Mouse (Mus musculus) stomach, embryonic 14.5 days (tissue): ENCODE results near the gene Fgf22. TPM values are rescaled to one million over a fixed set of nuclear protein-coding genes. Genes with fewer than 3 reads are reported as not detected.

Experiments
- ATAC-seq: fragments of 200-750 bp; cut with Nextera tagmentation; 2 replicates; pipeline ENCODE4 v1.8.0; 2017; ENCODE audit warnings: low read depth, moderate TSS enrichment; ENCODE audit not compliant: insufficient number of reproducible peaks, insufficient read depth, low FRiP score
- H3K27ac ChIP-seq: fragments of 300-500 bp; sonication (generic); 2 replicates; pipeline ENCODE4 v1.5.1; 2014; ENCODE audit warnings: mild to moderate bottlenecking, low read length, moderate library complexity, mixed read lengths
- H3K27me3 ChIP-seq: fragments of 300-500 bp; sonication (generic); 2 replicates; pipeline ENCODE4 v1.6.1; 2014; ENCODE audit warnings: low read length, control low read depth, mixed read lengths; ENCODE audit not compliant: control insufficient read depth, insufficient read depth
- H3K36me3 ChIP-seq: fragments of 300-500 bp; sonication (generic); 2 replicates; pipeline ENCODE4 v1.6.1; 2014; ENCODE audit warnings: mild to moderate bottlenecking, control low read depth, low read length, moderate library complexity, mixed read lengths; ENCODE audit not compliant: control insufficient read depth, insufficient read depth
- H3K4me1 ChIP-seq: fragments of 300-500 bp; sonication (generic); 2 replicates; pipeline ENCODE4 v1.6.1; 2014; ENCODE audit warnings: low read length, control low read depth, mixed read lengths; ENCODE audit not compliant: control insufficient read depth, insufficient read depth
- H3K4me2 ChIP-seq: fragments of 300-500 bp; sonication (generic); replicated peaks from 2 replicates; pipeline ENCODE4 v1.6.1; 2014; ENCODE audit warnings: low read depth, low read length, control low read depth
- H3K4me3 ChIP-seq: fragments of 300-500 bp; sonication (generic); 2 replicates; pipeline ENCODE4 v1.5.1; 2014; ENCODE audit warnings: low read depth, low read length, control low read depth
- H3K9ac ChIP-seq: fragments of 300-500 bp; sonication (generic); replicated peaks from 2 replicates; pipeline ENCODE4 v1.6.1; 2014; ENCODE audit warnings: low read depth, mild to moderate bottlenecking, control low read depth, low read length, moderate library complexity, mixed read lengths
- H3K9me3 ChIP-seq: fragments of 300-500 bp; sonication (generic); 2 replicates; pipeline ENCODE4 v1.6.1; 2016; ENCODE audit warnings: low read depth, low read length, control low read depth; ENCODE audit not compliant: control insufficient read depth
- WGBS: fragments of 180-500 bp; shearing (Covaris S2); extraction: QIAGEN DNeasy Blood & Tissue Kit; methylation state at CpG from one replicate; pipeline ENCODE4 v1.1.7; 2014; 5-methylcytosine and 5-hydroxymethylcytosine counted together
- polyA plus RNA-seq: library from polyadenylated mRNA; unstranded; fragments of >200 nt; fragmentation: Nextera tagmentation; extraction: Ambion mirVana; gene quantifications from 2 replicates; pipeline ENCODE4 v1.2.1, GENCODE M21; 2014

The Fgf22 gene
- polyA plus RNA-seq, 1 experiment from 2014 or later = 0.39 TPM

DNA sequence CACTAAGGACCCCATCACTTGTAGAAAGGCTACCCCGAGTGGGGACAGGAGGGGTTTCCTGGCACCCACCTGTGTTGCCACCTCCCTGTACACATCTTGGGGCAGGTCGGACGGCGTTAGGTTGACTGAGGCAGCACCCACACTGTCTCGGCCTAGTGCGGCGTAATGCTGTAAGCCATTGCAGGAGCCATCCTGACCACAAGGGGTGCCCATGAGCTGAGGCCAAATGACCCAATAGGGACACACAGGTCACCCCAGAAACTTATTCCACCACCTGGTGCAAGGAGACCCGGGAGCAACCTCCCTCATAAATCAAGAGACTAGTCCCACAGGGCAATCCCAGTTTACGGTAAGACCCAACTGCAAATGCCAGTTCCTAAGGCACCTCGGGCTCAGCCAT lies 16.6 kb upstream of the Fgf22 start:
- Histone ChIP-seq H3K36me3 (peaks cover 73% of the 10 kb centered on the region), H3K4me2 (no peak overlapping the region), H3K4me3 (no peak overlapping the region), H3K4me1 (no peaks in the 10 kb centered on the region), H3K9me3 (peaks cover 59% of the 10 kb centered on the region), H3K9ac (no peak overlapping the region), H3K27ac (no peak overlapping the region), H3K27me3 (no peaks in the 10 kb centered on the region)
- no peak for ATAC-seq
- WGBS = 92% methylated on average over 10 of the region's 10 CpGs

DNA sequence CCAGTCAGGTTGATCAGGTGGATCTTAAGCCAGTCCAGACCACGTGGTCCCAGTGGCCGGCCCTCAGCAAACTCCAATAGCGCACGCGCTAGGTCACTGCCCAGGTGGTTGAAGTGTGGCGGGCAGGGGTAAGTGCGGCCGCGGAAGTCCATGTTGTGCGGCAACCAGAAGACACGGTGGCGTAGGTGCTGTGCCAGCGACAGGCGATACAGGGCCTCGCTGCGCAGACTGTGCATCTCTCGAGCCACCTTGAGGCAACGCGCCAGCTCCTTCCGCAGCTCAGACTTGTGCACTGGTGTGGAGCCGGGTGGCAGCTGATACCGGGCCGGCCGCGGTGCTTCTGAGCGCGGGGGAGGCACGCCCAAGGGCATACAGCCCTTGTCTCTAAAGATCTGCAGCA lies 15.6 kb upstream of the Fgf22 start:
- Histone ChIP-seq H3K9me3 (peaks cover 59% of the 10 kb centered on the region), H3K9ac (no peak overlapping the region), H3K4me1 (no peaks in the 10 kb centered on the region), H3K4me2 (no peak overlapping the region), H3K36me3 (peaks cover 83% of the 10 kb centered on the region), H3K27me3 (no peaks in the 10 kb centered on the region), H3K4me3 (no peak overlapping the region), H3K27ac (no peak overlapping the region)
- 96% methylated on average over 28 of the region's 28 CpGs for WGBS
- no peak for ATAC-seq

- Histone ChIP-seq H3K9me3 (peaks cover 51% of the 10 kb centered on the region), H3K27me3 (no peaks in the 10 kb centered on the region), H3K9ac (no peak overlapping the region), H3K27ac (no peak overlapping the region), H3K4me1 (0 out of 2 replicates have a peak, but pooled peaks cover 3% of the 10 kb centered on the region), H3K4me3 (no peak overlapping the region), H3K36me3 (peaks cover 79% of the 10 kb centered on the region), H3K4me2 (no peak overlapping the region)
- 80% methylated on average over 11 of the region's 11 CpGs for WGBS
- no peak for ATAC-seq
Measured at GRCm38 (mm10) chr10:79740863-79741262, 14.0 kb upstream of the Fgf22 start.

DNA sequence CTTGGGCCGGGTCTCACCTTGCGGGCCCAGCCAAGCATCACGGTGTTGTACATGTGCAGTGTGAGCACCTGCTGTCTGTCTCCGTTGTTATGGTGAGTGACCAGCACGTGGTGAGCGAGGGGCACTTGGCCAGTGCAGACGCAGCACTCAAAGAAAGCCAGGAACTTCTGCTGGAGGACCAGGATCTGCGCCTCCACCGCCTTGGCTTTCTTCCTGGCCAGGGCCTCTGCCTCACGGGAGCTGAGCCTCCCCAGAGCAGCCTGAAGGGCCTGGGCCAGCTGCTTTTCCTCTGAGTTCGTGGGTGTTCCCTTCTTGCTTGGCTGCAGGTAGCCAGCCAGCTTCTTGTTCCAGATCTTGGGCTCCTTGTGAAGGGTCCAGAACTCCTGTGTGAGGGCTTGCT lies 11.7 kb upstream of the Fgf22 start:
- Histone ChIP-seq H3K27me3 (no peaks in the 10 kb centered on the region), H3K4me2 (no peak overlapping the region), H3K4me3 (no peak overlapping the region), H3K4me1 (0 out of 2 replicates have a peak, but pooled peaks cover 6% of the 10 kb centered on the region), H3K9ac (no peak overlapping the region), H3K9me3 (peaks cover 29% of the 10 kb centered on the region), H3K27ac (no peak overlapping the region), H3K36me3 (peaks cover 56% of the 10 kb centered on the region)
- WGBS = 91% methylated on average over 11 of the region's 11 CpGs
- ATAC-seq = no peak

DNA sequence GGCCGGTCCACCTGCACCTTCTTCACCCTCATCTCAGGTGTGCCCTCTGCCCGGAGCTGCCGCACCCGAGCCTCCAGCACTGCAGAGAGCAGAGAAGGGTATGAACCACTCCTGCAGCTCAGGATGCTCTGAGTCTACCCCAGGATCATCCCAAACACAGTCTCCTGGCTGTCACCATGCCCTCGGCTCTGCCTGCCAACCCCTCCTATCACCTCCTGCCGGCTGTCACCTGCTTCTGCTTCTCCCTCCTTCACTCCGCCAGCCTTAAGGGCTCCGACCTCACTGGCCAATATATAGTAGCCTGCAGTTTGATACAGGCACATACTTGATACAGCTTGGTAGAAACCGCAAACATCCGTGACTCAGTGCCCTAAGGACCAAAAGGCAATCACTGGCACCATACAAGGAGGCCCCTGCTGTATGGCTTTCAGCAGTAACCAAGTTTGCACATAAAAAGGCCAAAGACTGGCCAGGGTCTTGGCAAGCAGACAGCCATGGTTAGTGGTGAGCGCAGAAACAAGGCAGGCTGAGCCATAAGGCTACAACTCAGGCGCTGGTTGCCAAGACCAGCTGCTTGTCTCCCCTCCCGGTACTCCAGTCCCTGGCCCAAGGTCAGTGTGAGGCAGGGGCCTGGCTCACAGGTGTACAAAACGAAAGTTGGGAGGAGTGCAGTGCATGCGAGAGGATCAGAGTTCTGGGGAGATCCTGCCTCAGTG lies 11.1 kb upstream of the Fgf22 start:
- 90% methylated on average over 15 of the region's 15 CpGs for WGBS

GRCm38 (mm10) chr10:79745411-79745810 lies 9.5 kb upstream of the Fgf22 start:
- H3K9ac ChIP-seq = no peak overlapping the region

More for the DNA sequence above, 11.1 kb upstream of the Fgf22 start:
- Histone ChIP-seq H3K9ac (no peak overlapping the region), H3K4me3 (no peak overlapping the region), H3K27me3 (no peaks in the 10 kb centered on the region), H3K4me1 (0 out of 2 replicates have a peak, but pooled peaks cover 6% of the 10 kb centered on the region), H3K4me2 (no peak overlapping the region), H3K36me3 (peaks cover 50% of the 10 kb centered on the region), H3K27ac (no peak overlapping the region), H3K9me3 (peaks cover 22% of the 10 kb centered on the region)
- ATAC-seq = no peak

DNA sequence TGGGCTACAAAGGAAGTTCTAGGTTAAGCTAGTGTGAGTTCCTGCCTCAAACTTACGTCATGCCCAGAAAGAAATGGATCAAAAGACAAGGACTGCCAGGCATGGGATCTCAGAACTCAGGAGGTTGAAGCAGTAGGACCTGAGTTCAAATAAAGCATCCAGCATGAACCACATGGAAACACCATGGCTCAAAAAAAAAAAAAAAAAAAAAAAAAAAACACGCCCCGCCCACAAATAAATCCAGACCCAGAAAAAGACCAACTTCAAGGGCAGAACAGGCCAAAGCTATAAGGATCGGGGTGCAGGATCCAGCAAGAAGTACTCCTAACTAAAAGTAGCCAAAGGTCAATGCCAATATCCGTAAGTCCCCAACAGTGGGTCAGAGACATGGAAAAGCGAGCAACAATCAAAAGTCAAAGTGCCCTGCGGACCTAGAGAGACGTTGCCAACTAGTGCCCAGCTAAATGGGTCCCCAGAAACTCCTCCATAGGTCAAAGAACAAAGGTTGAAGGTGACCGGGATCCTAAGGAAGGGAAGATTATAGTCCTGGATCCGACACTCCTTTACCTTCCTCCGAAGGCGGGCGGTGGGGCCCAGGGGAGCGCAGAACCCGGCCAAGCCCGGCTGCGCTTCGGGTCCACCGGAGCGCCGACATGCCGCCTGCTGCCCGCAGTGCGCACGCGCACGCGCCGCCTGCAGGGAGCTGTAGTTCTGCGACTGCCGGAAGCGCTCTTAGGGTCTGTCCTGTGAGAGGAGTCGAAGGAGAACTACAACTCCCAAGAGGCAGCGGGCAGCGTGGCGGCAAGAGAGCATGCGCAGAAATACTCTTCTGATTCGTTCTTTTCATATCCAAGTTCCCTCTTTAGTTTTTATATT lies 8.7 kb upstream of the Fgf22 start, which contains the start of gene Polrmt:
Gene Polrmt, minus strand, starts transcription at position 684 of the 876 bp plus-strand sequence.
- 3% methylated on average over 38 of the region's 38 CpGs for WGBS
- H3K9me3 ChIP-seq = no peaks in the 10 kb centered on the region; the same call in 1 of the 2 replicates
- H3K9ac ChIP-seq = peak within 1 kb of the TSS; percentile 55; the same call in 1 of the 2 replicates
- ATAC-seq = peak; percentile 96
- H3K36me3 ChIP-seq = peaks cover 26% of the 10 kb centered on the region
- H3K4me3 ChIP-seq = peak within 1 kb of the TSS; percentile 57
- H3K4me2 ChIP-seq = peak within 1 kb of the TSS; percentile 54
- no peak within 1 kb of the TSS for H3K27ac ChIP-seq
- H3K27me3 ChIP-seq = no peaks in the 10 kb centered on the region
- H3K4me1 ChIP-seq = 0 out of 2 replicates have a peak, but pooled peaks cover 6% of the 10 kb centered on the region

More at GRCm38 (mm10) chr10:79745411-79745810, 9.5 kb upstream of the Fgf22 start:
- 89% methylated on average over 3 of the region's 3 CpGs for WGBS
- Histone ChIP-seq H3K27me3 (no peaks in the 10 kb centered on the region), H3K4me2 (peak overlapping the region; percentile 52), H3K27ac (no peak overlapping the region), H3K4me3 (peak overlapping the region; percentile 57; the same call in 1 of the 2 replicates), H3K9me3 (peaks cover 6% of the 10 kb centered on the region), H3K4me1 (0 out of 2 replicates have a peak, but pooled peaks cover 6% of the 10 kb centered on the region), H3K36me3 (peaks cover 34% of the 10 kb centered on the region)
- ATAC-seq = no peak

DNA sequence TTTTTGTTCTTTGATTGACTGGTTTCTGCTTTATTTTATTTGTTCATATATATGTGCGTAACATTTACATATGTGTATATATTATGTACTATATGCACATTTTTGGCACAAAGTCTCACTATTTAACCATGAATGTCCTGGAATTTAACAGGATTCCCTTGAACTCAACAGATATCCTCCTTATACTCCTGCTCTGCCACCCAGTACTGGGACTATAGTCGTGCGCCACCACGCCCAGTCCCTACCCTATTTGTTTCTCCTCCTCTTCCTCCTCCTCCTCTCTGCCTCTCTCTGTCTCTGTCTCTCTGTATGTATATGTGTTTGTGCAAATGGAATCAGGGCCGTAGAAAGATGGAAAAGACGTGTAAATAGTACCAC lies 8.1 kb upstream of the Fgf22 start:
- no peaks in the 10 kb centered on the region for H3K9me3 ChIP-seq
- 0 out of 2 replicates have a peak, but pooled peaks cover 6% of the 10 kb centered on the region for H3K4me1 ChIP-seq
- H3K4me3 ChIP-seq = peak overlapping the region; percentile 57; the same call in 1 of the 2 replicates
- H3K4me2 ChIP-seq = peak overlapping the region; percentile 54
- no peak overlapping the region for H3K27ac ChIP-seq
- no peak overlapping the region for H3K9ac ChIP-seq
- no peaks in the 10 kb centered on the region for H3K27me3 ChIP-seq
- H3K36me3 ChIP-seq = peaks cover 20% of the 10 kb centered on the region
- peak; percentile 66 for ATAC-seq
- WGBS = 21% methylated on average over 6 of the region's 6 CpGs
